Mouse (Mus musculus) limb, embryonic 15.5 days (tissue): ENCODE data around the gene E130208F15Rik. TPM values are rescaled to one million over a fixed set of nuclear protein-coding genes. Genes with fewer than 3 reads are reported as not detected.

ENCODE experiments used
- ATAC-seq: fragments of 200-750 bp; cut with Nextera tagmentation; 2 replicates; pipeline ENCODE4 v1.8.0; 2017; ENCODE audit warnings: low read depth, moderate TSS enrichment; ENCODE audit not compliant: insufficient number of reproducible peaks, low FRiP score, low TSS enrichment
- H3K27ac ChIP-seq: fragments of 300-500 bp; sonication (generic); 2 replicates; pipeline ENCODE4 v1.5.1; 2015; ENCODE audit warnings: moderate library complexity, mild to moderate bottlenecking, inconsistent platforms
- H3K27me3 ChIP-seq: fragments of 300-500 bp; sonication (generic); 2 replicates; pipeline ENCODE4 v1.6.1; 2015; ENCODE audit warnings: inconsistent platforms
- H3K36me3 ChIP-seq: fragments of 300-500 bp; sonication (generic); 2 replicates; pipeline ENCODE4 v1.6.1; 2015; ENCODE audit warnings: inconsistent platforms
- H3K4me1 ChIP-seq: fragments of 300-500 bp; sonication (generic); 2 replicates; pipeline ENCODE4 v1.6.1; 2015; ENCODE audit warnings: inconsistent platforms
- H3K4me2 ChIP-seq: fragments of 300-500 bp; sonication (generic); 2 replicates; pipeline ENCODE4 v1.6.1; 2015; ENCODE audit warnings: mild to moderate bottlenecking, inconsistent platforms
- H3K4me3 ChIP-seq: fragments of 300-500 bp; sonication (generic); 2 replicates; pipeline ENCODE4 v1.5.1; 2015; ENCODE audit warnings: mild to moderate bottlenecking, inconsistent platforms
- H3K9ac ChIP-seq: fragments of 300-500 bp; sonication (generic); 2 replicates; pipeline ENCODE4 v1.6.1; 2015; ENCODE audit warnings: inconsistent platforms
- H3K9me3 ChIP-seq: fragments of 300-500 bp; sonication (generic); 2 replicates; pipeline ENCODE4 v1.6.1; 2016; ENCODE audit warnings: inconsistent platforms
- WGBS: fragments of 180-500 bp; shearing (Covaris S2); methylation state at CpG from one replicate; pipeline ENCODE4 v1.1.7; 2015; 5-methylcytosine and 5-hydroxymethylcytosine counted together
- polyA plus RNA-seq: library from polyadenylated mRNA; unstranded; fragments of >200 nt; fragmentation: Nextera tagmentation; extraction: Ambion mirVana; gene quantifications from 2 replicates; pipeline ENCODE4 v1.2.1, GENCODE M21; 2015

Gene E130208F15Rik
- polyA plus RNA-seq, 1 experiment from 2014 or later = not detected

- Histone ChIP-seq H3K4me2 (no peak overlapping the region), H3K4me3 (no peak overlapping the region), H3K27ac (no peak overlapping the region), H3K9me3 (0 out of 2 replicates have a peak, but pooled peaks cover 5% of the 10 kb centered on the region), H3K36me3 (no peaks in the 10 kb centered on the region), H3K4me1 (peaks cover 17% of the 10 kb centered on the region), H3K9ac (no peak overlapping the region), H3K27me3 (0 out of 2 replicates have a peak, but pooled peaks cover 4% of the 10 kb centered on the region)
- WGBS = 78% methylated on average over 5 of the region's 5 CpGs
- ATAC-seq = no peak
Observed at GRCm38 (mm10) chr7:30324300-30324944, 2.9 kb downstream of the E130208F15Rik start.

- no peak for ATAC-seq
- Histone ChIP-seq H3K4me3 (no peak overlapping the region), H3K27ac (no peak overlapping the region), H3K27me3 (0 out of 2 replicates have a peak, but pooled peaks cover 4% of the 10 kb centered on the region), H3K4me1 (peaks cover 17% of the 10 kb centered on the region), H3K36me3 (no peaks in the 10 kb centered on the region), H3K9ac (no peak overlapping the region), H3K4me2 (no peak overlapping the region), H3K9me3 (0 out of 2 replicates have a peak, but pooled peaks cover 5% of the 10 kb centered on the region)
- 37% methylated on average over 2 of the region's 2 CpGs for WGBS
Observed at GRCm38 (mm10) chr7:30325364-30325763, 3.8 kb downstream of the E130208F15Rik start.

GRCm38 (mm10) chr7:30326427-30326826 lies 4.9 kb downstream of the E130208F15Rik start:
- H3K9me3 ChIP-seq = 0 out of 2 replicates have a peak, but pooled peaks cover 5% of the 10 kb centered on the region
- H3K27ac ChIP-seq = no peak overlapping the region
- H3K27me3 ChIP-seq = 0 out of 2 replicates have a peak, but pooled peaks cover 4% of the 10 kb centered on the region
- H3K4me2 ChIP-seq = no peak overlapping the region
- H3K9ac ChIP-seq = no peak overlapping the region
- no peak overlapping the region for H3K4me3 ChIP-seq
- no peak for ATAC-seq
- no peaks in the 10 kb centered on the region for H3K36me3 ChIP-seq
- peaks cover 7% of the 10 kb centered on the region for H3K4me1 ChIP-seq

GRCm38 (mm10) chr7:30327140-30327539 lies 5.6 kb downstream of the E130208F15Rik start:
- no peak overlapping the region for H3K4me2 ChIP-seq
- H3K9me3 ChIP-seq = 0 out of 2 replicates have a peak, but pooled peaks cover 5% of the 10 kb centered on the region
- 61% methylated on average over 15 of the region's 15 CpGs for WGBS
- H3K27ac ChIP-seq = no peak overlapping the region
- no peak overlapping the region for H3K4me3 ChIP-seq
- H3K36me3 ChIP-seq = no peaks in the 10 kb centered on the region
- peaks cover 5% of the 10 kb centered on the region for H3K4me1 ChIP-seq
- 0 out of 2 replicates have a peak, but pooled peaks cover 4% of the 10 kb centered on the region for H3K27me3 ChIP-seq
- no peak for ATAC-seq
- H3K9ac ChIP-seq = no peak overlapping the region

- WGBS = 45% methylated on average over 10 of the region's 10 CpGs
- no peaks in the 10 kb centered on the region for H3K36me3 ChIP-seq
- no peak for ATAC-seq
- no peak overlapping the region for H3K9ac ChIP-seq
- peaks cover 2% of the 10 kb centered on the region for H3K4me1 ChIP-seq
- 0 out of 2 replicates have a peak, but pooled peaks cover 5% of the 10 kb centered on the region for H3K9me3 ChIP-seq
- H3K4me2 ChIP-seq = no peak overlapping the region
- peaks cover 5% of the 10 kb centered on the region; the same call in 1 of the 2 replicates for H3K27me3 ChIP-seq
- H3K4me3 ChIP-seq = no peak overlapping the region
- no peak overlapping the region for H3K27ac ChIP-seq
Observed at GRCm38 (mm10) chr7:30328379-30328778, 6.8 kb downstream of the E130208F15Rik start.

- Histone ChIP-seq H3K4me3 (no peak overlapping the region), H3K27ac (no peak overlapping the region), H3K27me3 (peaks cover 32% of the 10 kb centered on the region), H3K4me1 (peaks cover 11% of the 10 kb centered on the region), H3K36me3 (no peaks in the 10 kb centered on the region), H3K9ac (no peak overlapping the region), H3K9me3 (no peaks in the 10 kb centered on the region), H3K4me2 (no peak overlapping the region)
- WGBS = 7% methylated on average over 13 of the region's 13 CpGs
- ATAC-seq = peak; percentile 52; the same call in 1 of the 2 replicates
Observed at GRCm38 (mm10) chr7:30331887-30332286, 10.3 kb downstream of the E130208F15Rik start.

DNA sequence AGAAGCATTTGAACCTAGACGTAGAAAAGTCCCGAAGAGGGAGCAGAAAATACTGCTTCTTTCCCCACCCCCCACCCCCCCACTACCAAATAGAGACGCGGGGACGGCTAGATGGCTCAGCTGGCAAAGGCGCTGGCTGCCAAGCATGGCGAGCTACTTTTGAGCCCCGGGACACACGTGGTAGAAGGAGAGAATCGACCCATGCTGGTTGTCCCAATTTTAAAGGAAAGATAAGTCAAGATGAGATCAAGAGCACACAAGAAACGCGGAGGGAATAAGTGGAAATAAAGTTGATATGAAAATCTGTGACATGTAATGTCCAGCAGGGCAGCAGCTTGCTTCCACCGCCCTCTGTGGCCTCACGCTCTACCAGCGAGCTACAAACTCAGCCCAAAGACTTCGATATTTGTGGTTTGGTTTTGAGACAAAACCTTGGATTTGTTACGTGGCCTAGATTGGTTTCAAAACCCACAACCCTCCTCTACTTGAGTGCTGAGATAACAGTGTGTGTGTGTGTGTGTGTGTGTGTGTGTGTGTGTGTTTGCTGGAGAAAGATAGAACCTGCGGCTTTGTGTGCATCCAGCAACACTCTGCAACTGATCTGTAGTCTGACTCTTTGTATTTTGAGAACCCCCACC lies 11.2 kb downstream of the E130208F15Rik start:
- no peak for ATAC-seq
- WGBS = 62% methylated on average over 18 of the region's 18 CpGs
- Histone ChIP-seq H3K27me3 (peaks cover 27% of the 10 kb centered on the region), H3K27ac (no peak overlapping the region), H3K9ac (no peak overlapping the region), H3K9me3 (no peaks in the 10 kb centered on the region), H3K4me1 (peaks cover 11% of the 10 kb centered on the region), H3K36me3 (no peaks in the 10 kb centered on the region), H3K4me3 (no peak overlapping the region), H3K4me2 (no peak overlapping the region)

DNA sequence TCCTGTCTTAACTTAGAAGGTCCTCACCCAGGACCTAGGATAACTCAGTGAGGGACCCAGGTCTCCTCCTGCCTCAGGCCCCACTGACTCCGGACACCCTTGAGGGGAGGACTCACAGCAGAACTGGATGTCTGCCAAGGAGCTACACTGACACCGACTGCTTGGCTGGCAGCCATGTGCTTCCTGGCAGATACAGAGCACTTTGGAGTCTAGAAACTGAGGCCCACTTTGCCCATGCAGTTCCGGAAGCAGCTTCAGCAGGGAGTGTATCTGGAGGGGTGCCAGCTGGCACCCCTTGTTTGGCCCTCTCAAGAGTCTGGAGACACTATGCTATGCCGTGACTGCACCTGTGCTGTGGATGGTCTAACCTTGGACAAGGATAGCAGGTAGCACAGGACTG lies 11.9 kb downstream of the E130208F15Rik start:
- H3K4me3 ChIP-seq = no peak overlapping the region
- whole genome bisulfite sequencing = 22% methylated on average over 4 of the region's 4 CpGs
- H3K9ac ChIP-seq = no peak overlapping the region
- no peaks in the 10 kb centered on the region for H3K36me3 ChIP-seq
- 0 out of 2 replicates have a peak overlapping the region, but pooled peaks have one; percentile 27 for H3K27ac ChIP-seq
- no peak for ATAC-seq
- peaks cover 27% of the 10 kb centered on the region for H3K27me3 ChIP-seq
- H3K4me2 ChIP-seq = no peak overlapping the region
- H3K9me3 ChIP-seq = no peaks in the 10 kb centered on the region
- H3K4me1 ChIP-seq = peaks cover 11% of the 10 kb centered on the region

DNA sequence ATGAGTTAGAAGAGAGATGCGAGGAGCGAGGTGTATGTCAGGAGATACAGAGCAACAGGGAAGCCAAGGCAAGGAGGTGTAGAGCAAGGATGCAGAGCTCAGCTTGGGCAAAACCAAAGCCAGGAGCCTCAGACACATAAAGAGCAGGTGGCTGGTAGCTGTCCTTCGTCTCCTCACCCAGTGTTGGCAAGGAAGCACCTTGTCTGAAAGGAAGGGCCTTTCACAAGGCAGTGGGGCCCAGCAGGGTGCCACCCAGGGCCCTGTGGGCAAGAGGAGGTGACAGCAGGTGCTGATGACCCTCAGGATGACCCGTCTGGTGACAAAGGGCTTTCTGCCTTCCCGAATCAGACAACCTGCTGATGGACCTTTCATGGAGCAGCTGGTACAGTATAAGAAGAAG lies 13.0 kb downstream of the E130208F15Rik start:
- Histone ChIP-seq H3K27me3 (peaks cover 27% of the 10 kb centered on the region), H3K9me3 (no peaks in the 10 kb centered on the region), H3K9ac (no peak overlapping the region), H3K36me3 (no peaks in the 10 kb centered on the region), H3K27ac (no peak overlapping the region), H3K4me1 (peaks cover 11% of the 10 kb centered on the region), H3K4me2 (no peak overlapping the region), H3K4me3 (no peak overlapping the region)
- 60% methylated on average over 5 of the region's 5 CpGs for whole genome bisulfite sequencing
- ATAC-seq = no peak

DNA sequence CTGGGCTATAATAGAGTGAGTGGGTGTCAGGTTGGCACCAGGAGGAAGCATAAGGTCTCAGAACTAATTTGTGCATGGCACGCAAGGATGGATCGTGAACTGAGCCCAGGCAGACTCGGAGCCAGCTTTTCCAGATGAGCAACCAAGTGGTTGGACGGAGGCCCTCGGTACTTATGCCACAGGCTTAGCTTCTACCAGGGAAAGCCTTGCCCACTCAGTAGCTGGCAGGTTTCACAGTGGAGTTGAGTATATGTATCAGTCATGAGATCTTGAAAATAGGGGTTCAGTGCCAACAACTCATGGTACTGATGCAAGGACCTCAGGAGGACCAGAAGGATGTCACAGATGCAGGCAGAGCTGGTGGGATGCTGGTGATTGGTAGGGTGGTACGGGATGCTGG lies 14.1 kb downstream of the E130208F15Rik start:
- no peak overlapping the region for H3K9ac ChIP-seq
- no peak overlapping the region for H3K4me3 ChIP-seq
- WGBS = 77% methylated on average over 6 of the region's 6 CpGs
- no peaks in the 10 kb centered on the region for H3K9me3 ChIP-seq
- H3K4me1 ChIP-seq = peaks cover 11% of the 10 kb centered on the region
- H3K4me2 ChIP-seq = no peak overlapping the region
- no peaks in the 10 kb centered on the region for H3K36me3 ChIP-seq
- H3K27me3 ChIP-seq = peaks cover 27% of the 10 kb centered on the region
- ATAC-seq = no peak
- no peak overlapping the region for H3K27ac ChIP-seq

DNA sequence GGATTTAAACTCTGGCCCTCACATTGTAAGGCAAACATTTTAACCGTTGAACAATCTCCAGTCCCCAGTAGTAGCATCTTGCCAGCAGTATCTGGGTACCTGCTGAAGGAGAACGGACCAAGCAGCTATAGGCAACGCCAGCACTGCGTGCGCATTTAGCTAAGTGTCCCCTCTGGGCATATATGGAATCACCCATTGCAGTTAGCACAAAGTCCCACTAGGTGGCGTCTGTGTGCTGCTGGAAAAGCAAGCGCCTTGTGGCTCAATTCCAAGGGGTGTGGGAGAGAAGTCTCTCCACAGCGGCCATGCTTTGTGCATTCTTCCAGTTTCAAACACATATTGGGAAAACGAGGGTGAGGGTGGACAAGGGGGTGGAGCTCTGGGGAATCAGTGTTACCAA lies 14.8 kb downstream of the E130208F15Rik start:
- no peak overlapping the region for H3K4me2 ChIP-seq
- no peak overlapping the region for H3K9ac ChIP-seq
- no peak overlapping the region for H3K4me3 ChIP-seq
- H3K4me1 ChIP-seq = peaks cover 11% of the 10 kb centered on the region
- H3K27ac ChIP-seq = no peak overlapping the region
- H3K9me3 ChIP-seq = no peaks in the 10 kb centered on the region
- WGBS = 2% methylated on average over 9 of the region's 9 CpGs
- no peaks in the 10 kb centered on the region for H3K36me3 ChIP-seq
- H3K27me3 ChIP-seq = peaks cover 27% of the 10 kb centered on the region
- no peak for ATAC-seq

- peaks cover 9% of the 10 kb centered on the region for H3K4me1 ChIP-seq
- H3K4me3 ChIP-seq = no peak overlapping the region
- H3K9ac ChIP-seq = no peak overlapping the region
- 65% methylated on average over 5 of the region's 5 CpGs for WGBS
- ATAC-seq = no peak
- H3K27me3 ChIP-seq = peaks cover 16% of the 10 kb centered on the region
- H3K27ac ChIP-seq = no peak overlapping the region
- H3K9me3 ChIP-seq = no peaks in the 10 kb centered on the region
- no peak overlapping the region for H3K4me2 ChIP-seq
- H3K36me3 ChIP-seq = no peaks in the 10 kb centered on the region
Observed at GRCm38 (mm10) chr7:30339432-30340109, 18.0 kb downstream of the E130208F15Rik start.
